Mouse (Mus musculus): ENCODE measurements around the gene Dppa3. TPM values are rescaled to one million over a fixed set of nuclear protein-coding genes. Genes with fewer than 3 reads are reported as not detected.

Gene Dppa3
- polyA plus RNA-seq, 1 experiment = 14.6 TPM

GRCm38 (mm10) chr6:122608434-122609376 is 17.5 kb upstream of the Dppa3 start:
- Histone ChIP-seq H3K4me3 (ENCODE audit: insufficient read depth, low read length) (no peak overlapping the region), H3K4me1 (ENCODE audit: control insufficient read depth, insufficient read depth, low read length) (peaks cover 14% of the 10 kb centered on the region), H3K27ac (ENCODE audit: insufficient read depth, low read depth, low read length) (no peak overlapping the region)
- no peak for TF ChIP-seq POLR2A (IDR thresholded peaks at IDR 0.05; ENCODE audit: borderline replicate concordance, low read depth, low read length)
- no peak for TF ChIP-seq CTCF (IDR thresholded peaks at IDR 0.05; ENCODE audit: low read depth, low read length)

GRCm38 (mm10) chr6:122609377-122609728 is 16.9 kb upstream of the Dppa3 start:
- Histone ChIP-seq H3K4me3 (ENCODE audit: insufficient read depth, low read length) (no peak overlapping the region), H3K4me1 (ENCODE audit: control insufficient read depth, insufficient read depth, low read length) (peaks cover 11% of the 10 kb centered on the region), H3K27ac (ENCODE audit: insufficient read depth, low read depth, low read length) (no peak overlapping the region)
- no peak for TF ChIP-seq POLR2A (IDR thresholded peaks at IDR 0.05; ENCODE audit: borderline replicate concordance, low read depth, low read length)
- TF ChIP-seq CTCF (IDR thresholded peaks at IDR 0.05; ENCODE audit: low read depth, low read length) = no peak

- peaks cover 7% of the 10 kb centered on the region for H3K4me1 ChIP-seq (ENCODE audit: control insufficient read depth, insufficient read depth, low read length)
- H3K27ac ChIP-seq (ENCODE audit: insufficient read depth, low read depth, low read length) = no peak within 1 kb of the TSS
- no peak for TF ChIP-seq POLR2A (IDR thresholded peaks at IDR 0.05; ENCODE audit: borderline replicate concordance, low read depth, low read length)
- no peak for TF ChIP-seq CTCF (IDR thresholded peaks at IDR 0.05; ENCODE audit: low read depth, low read length)
- no peak within 1 kb of the TSS for H3K4me3 ChIP-seq (ENCODE audit: insufficient read depth, low read length)
Observed at GRCm38 (mm10) chr6:122609771-122610170, 16.4 kb upstream of the Dppa3 start, which contains the start of gene Gdf3. TSS of gene Gdf3 (minus strand) at chr6:122610087.

- no peak for TF ChIP-seq CTCF (IDR thresholded peaks at IDR 0.05; ENCODE audit: low read depth, low read length)
- TF ChIP-seq POLR2A (IDR thresholded peaks at IDR 0.05; ENCODE audit: borderline replicate concordance, low read depth, low read length) = no peak
- no peak overlapping the region for H3K27ac ChIP-seq (ENCODE audit: insufficient read depth, low read depth, low read length)
- H3K4me3 ChIP-seq (ENCODE audit: insufficient read depth, low read length) = no peak overlapping the region
- H3K4me1 ChIP-seq (ENCODE audit: control insufficient read depth, insufficient read depth, low read length) = peaks cover 7% of the 10 kb centered on the region
Observed at GRCm38 (mm10) chr6:122612426-122612825, 13.8 kb upstream of the Dppa3 start.

GRCm38 (mm10) chr6:122614047-122614446 is 12.2 kb upstream of the Dppa3 start:
- TF ChIP-seq CTCF (IDR thresholded peaks at IDR 0.05; ENCODE audit: low read depth, low read length) (no peak), POLR2A (IDR thresholded peaks at IDR 0.05; ENCODE audit: borderline replicate concordance, low read depth, low read length) (no peak)
- no peak overlapping the region for H3K4me3 ChIP-seq (ENCODE audit: insufficient read depth, low read length)
- no peak overlapping the region for H3K27ac ChIP-seq (ENCODE audit: insufficient read depth, low read depth, low read length)
- peaks cover 2% of the 10 kb centered on the region; the same call in 1 of the 2 replicates for H3K4me1 ChIP-seq (ENCODE audit: control insufficient read depth, insufficient read depth, low read length)

- Histone ChIP-seq H3K4me3 (ENCODE audit: insufficient read depth, low read length) (no peak overlapping the region), H3K27ac (ENCODE audit: insufficient read depth, low read depth, low read length) (peak overlapping the region; percentile 47; the same call in 1 of the 2 replicates), H3K4me1 (ENCODE audit: control insufficient read depth, insufficient read depth, low read length) (peaks cover 2% of the 10 kb centered on the region; the same call in 1 of the 2 replicates)
- TF ChIP-seq CTCF (IDR thresholded peaks at IDR 0.05; ENCODE audit: low read depth, low read length) = no peak
- TF ChIP-seq POLR2A (IDR thresholded peaks at IDR 0.05; ENCODE audit: borderline replicate concordance, low read depth, low read length) = no peak
Observed at GRCm38 (mm10) chr6:122616022-122616421, 10.2 kb upstream of the Dppa3 start.

- H3K27ac ChIP-seq (ENCODE audit: insufficient read depth, low read depth, low read length) = no peak overlapping the region
- peaks cover 2% of the 10 kb centered on the region; the same call in 1 of the 2 replicates for H3K4me1 ChIP-seq (ENCODE audit: control insufficient read depth, insufficient read depth, low read length)
- H3K4me3 ChIP-seq (ENCODE audit: insufficient read depth, low read length) = no peak overlapping the region
- TF ChIP-seq CTCF (IDR thresholded peaks at IDR 0.05; ENCODE audit: low read depth, low read length) (no peak), POLR2A (IDR thresholded peaks at IDR 0.05; ENCODE audit: borderline replicate concordance, low read depth, low read length) (no peak)
Observed at GRCm38 (mm10) chr6:122621066-122621465, 5.1 kb upstream of the Dppa3 start.

GRCm38 (mm10) chr6:122624480-122624879 is 1.7 kb upstream of the Dppa3 start:
- no peak for TF ChIP-seq POLR2A (IDR thresholded peaks at IDR 0.05; ENCODE audit: borderline replicate concordance, low read depth, low read length)
- no peak for TF ChIP-seq CTCF (IDR thresholded peaks at IDR 0.05; ENCODE audit: low read depth, low read length)
- Histone ChIP-seq H3K4me3 (ENCODE audit: insufficient read depth, low read length) (no peak overlapping the region), H3K27ac (ENCODE audit: insufficient read depth, low read depth, low read length) (no peak overlapping the region), H3K4me1 (ENCODE audit: control insufficient read depth, insufficient read depth, low read length) (no peaks in the 10 kb centered on the region)

- Histone ChIP-seq H3K4me1 (ENCODE audit: control insufficient read depth, insufficient read depth, low read length) (no peaks in the 10 kb centered on the region), H3K27ac (ENCODE audit: insufficient read depth, low read depth, low read length) (no peak overlapping the region), H3K4me3 (ENCODE audit: insufficient read depth, low read length) (no peak overlapping the region)
- TF ChIP-seq POLR2A (IDR thresholded peaks at IDR 0.05; ENCODE audit: borderline replicate concordance, low read depth, low read length) = no peak
- TF ChIP-seq CTCF (IDR thresholded peaks at IDR 0.05; ENCODE audit: low read depth, low read length) = no peak
Observed at GRCm38 (mm10) chr6:122625156-122625555, 1.1 kb upstream of the Dppa3 start.

- Histone ChIP-seq H3K4me1 (ENCODE audit: control insufficient read depth, insufficient read depth, low read length) (peaks cover 10% of the 10 kb centered on the region), H3K27ac (ENCODE audit: insufficient read depth, low read depth, low read length) (no peak overlapping the region), H3K4me3 (ENCODE audit: insufficient read depth, low read length) (peak overlapping the region; percentile 26; the same call in 1 of the 2 replicates)
- TF ChIP-seq CTCF (IDR thresholded peaks at IDR 0.05; ENCODE audit: low read depth, low read length) = no peak
- no peak for TF ChIP-seq POLR2A (IDR thresholded peaks at IDR 0.05; ENCODE audit: borderline replicate concordance, low read depth, low read length)
Observed at GRCm38 (mm10) chr6:122627469-122628108, 1.4 kb downstream of the Dppa3 start.

Measured in bone marrow macrophage, adult 2 months (primary cell).